Mouse (Mus musculus) hindbrain, embryonic 10.5 days (tissue): ENCODE data around the gene Snx6. TPM values are rescaled to one million over a fixed set of nuclear protein-coding genes. Genes with fewer than 3 reads are reported as not detected.

Experiments used
- DNase-seq: peaks from one replicate; pipeline ENCODE4 v3.0.0-alpha.2; 2017; ENCODE audit warnings: low spot score
- H3K27ac ChIP-seq: fragments of 300-500 bp; sonication (generic); 2 replicates; pipeline ENCODE4 v1.5.1; 2016; ENCODE audit warnings: mild to moderate bottlenecking, moderate library complexity
- H3K27me3 ChIP-seq: fragments of 300-500 bp; sonication (generic); 2 replicates; pipeline ENCODE4 v1.6.1; 2016; ENCODE audit warnings: mild to moderate bottlenecking; ENCODE audit not compliant: poor library complexity, insufficient read depth, severe bottlenecking
- H3K36me3 ChIP-seq: fragments of 300-500 bp; sonication (generic); 2 replicates; pipeline ENCODE4 v1.6.1; 2016; ENCODE audit warnings: mild to moderate bottlenecking, moderate library complexity
- H3K4me1 ChIP-seq: fragments of 300-500 bp; sonication (generic); replicated peaks from 2 replicates; pipeline ENCODE4 v1.6.1; 2016; ENCODE audit warnings: mild to moderate bottlenecking
- H3K4me3 ChIP-seq: fragments of 300-500 bp; sonication (generic); 2 replicates; pipeline ENCODE4 v1.5.1; 2016; ENCODE audit warnings: mild to moderate bottlenecking, moderate library complexity
- H3K9me3 ChIP-seq: fragments of 300-500 bp; sonication (generic); 2 replicates; pipeline ENCODE4 v1.6.1; 2016; ENCODE audit warnings: mild to moderate bottlenecking, moderate library complexity
- WGBS: fragments of 180-500 bp; shearing (Covaris S2); methylation state at CpG from one replicate; pipeline ENCODE4 v1.1.7; 2016; 5-methylcytosine and 5-hydroxymethylcytosine counted together
- polyA plus RNA-seq: library from polyadenylated mRNA; unstranded; fragments of >200 nt; fragmentation: Nextera tagmentation; extraction: Ambion mirVana; gene quantifications from 2 replicates; pipeline ENCODE4 v1.2.1, GENCODE M21; 2016

The Snx6 gene
- polyA plus RNA-seq, 1 experiment from 2014 or later: 182 TPM

GRCm38 (mm10) chr12:54825202-54825601, 29.7 kb upstream of the Snx6 start:
- no peak for DNase-seq
- H3K4me3 ChIP-seq: no peak overlapping the region
- no peaks in the 10 kb centered on the region for H3K36me3 ChIP-seq
- WGBS: 92% methylated on average over 3 of the region's 3 CpGs
- no peaks in the 10 kb centered on the region for H3K27me3 ChIP-seq
- H3K27ac ChIP-seq: no peak overlapping the region
- H3K4me1 ChIP-seq: no peaks in the 10 kb centered on the region
- H3K9me3 ChIP-seq: no peaks in the 10 kb centered on the region

GRCm38 (mm10) chr12:54822836-54823426, 27.4 kb upstream of the Snx6 start:
- no peak overlapping the region for H3K27ac ChIP-seq
- no peaks in the 10 kb centered on the region for H3K9me3 ChIP-seq
- DNase-seq: no peak
- no peaks in the 10 kb centered on the region for H3K36me3 ChIP-seq
- H3K4me1 ChIP-seq: no peaks in the 10 kb centered on the region
- WGBS: 71% methylated on average over 4 of the region's 4 CpGs
- H3K4me3 ChIP-seq: no peak overlapping the region
- no peaks in the 10 kb centered on the region for H3K27me3 ChIP-seq

GRCm38 (mm10) chr12:54820684-54821161, 25.2 kb upstream of the Snx6 start:
- no peak for DNase-seq
- 50% methylated on average over 2 of the region's 2 CpGs for WGBS
- Histone ChIP-seq H3K9me3 (no peaks in the 10 kb centered on the region), H3K36me3 (no peaks in the 10 kb centered on the region), H3K4me1 (no peaks in the 10 kb centered on the region), H3K27me3 (no peaks in the 10 kb centered on the region), H3K4me3 (no peak overlapping the region), H3K27ac (no peak overlapping the region)

DNA sequence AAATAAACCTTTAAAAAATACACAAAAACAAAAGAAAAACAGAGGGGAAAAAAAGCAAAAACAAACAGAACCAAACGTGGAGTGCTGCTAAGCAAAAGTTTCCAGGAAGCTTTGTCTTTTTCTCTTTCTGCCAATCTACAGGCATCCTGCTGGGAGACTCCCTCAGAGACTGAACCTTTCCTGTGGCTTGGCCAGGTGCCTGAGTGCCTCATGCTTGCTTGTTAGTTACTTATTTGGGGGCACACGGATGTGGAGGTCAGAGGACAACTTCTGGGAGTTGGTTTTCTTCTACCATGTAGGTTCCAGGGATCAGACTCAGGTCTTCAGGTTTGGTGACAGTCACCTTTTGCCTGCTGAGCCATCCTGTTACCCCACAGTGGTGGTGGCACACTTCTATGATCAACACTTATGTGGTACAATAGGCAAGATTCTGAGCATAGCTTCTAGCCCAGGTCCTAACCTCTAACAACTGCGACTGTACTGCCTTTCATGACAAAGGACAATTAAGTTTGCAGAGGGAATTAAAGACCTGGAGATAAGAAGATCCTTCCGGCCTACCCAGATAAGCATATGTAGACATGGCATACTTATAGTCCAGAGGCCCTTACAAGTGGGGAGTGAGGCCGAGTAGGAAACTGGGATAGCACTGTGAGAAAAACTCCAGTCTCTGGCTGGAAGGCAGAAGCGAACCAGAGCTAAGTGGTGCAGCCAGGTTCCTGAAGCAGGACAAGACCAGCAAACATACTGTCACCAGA, 23.9 kb upstream of the Snx6 start:
- Histone ChIP-seq H3K27me3 (no peaks in the 10 kb centered on the region), H3K27ac (no peak overlapping the region), H3K4me3 (no peak overlapping the region), H3K9me3 (no peaks in the 10 kb centered on the region), H3K36me3 (no peaks in the 10 kb centered on the region), H3K4me1 (no peaks in the 10 kb centered on the region)
- WGBS: 77% methylated on average over 6 of the region's 6 CpGs
- no peak for DNase-seq

DNA sequence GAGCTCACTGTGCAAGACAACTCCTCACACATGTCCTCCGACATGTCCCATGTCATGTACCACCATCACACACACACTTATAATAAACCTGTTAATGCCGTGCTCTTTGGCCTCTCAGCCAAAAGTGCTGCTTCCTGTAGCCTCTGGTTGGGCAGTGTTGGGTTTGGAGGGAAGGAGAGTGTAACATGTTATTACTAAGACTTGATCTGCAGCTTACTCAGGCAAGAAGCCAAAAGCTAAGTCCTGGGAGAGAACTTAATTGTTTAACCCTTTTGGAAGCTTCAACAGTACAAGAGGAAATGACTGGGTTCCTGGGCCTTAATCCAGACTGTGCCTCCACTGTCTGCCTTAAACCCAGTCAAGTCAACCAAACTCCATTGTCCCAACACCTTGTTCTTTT, 14.6 kb upstream of the Snx6 start:
- Histone ChIP-seq H3K9me3 (no peaks in the 10 kb centered on the region), H3K36me3 (no peaks in the 10 kb centered on the region), H3K27me3 (no peaks in the 10 kb centered on the region), H3K4me1 (0 out of 2 replicates have a peak, but pooled peaks cover 2% of the 10 kb centered on the region), H3K27ac (no peak overlapping the region), H3K4me3 (no peak overlapping the region)
- no peak for DNase-seq
- WGBS: 86% methylated on average over 2 of the region's 2 CpGs

GRCm38 (mm10) chr12:54807481-54807880, 12.0 kb upstream of the Snx6 start:
- Histone ChIP-seq H3K27ac (no peak overlapping the region), H3K4me3 (no peak overlapping the region), H3K4me1 (0 out of 2 replicates have a peak, but pooled peaks cover 2% of the 10 kb centered on the region), H3K9me3 (no peaks in the 10 kb centered on the region), H3K36me3 (no peaks in the 10 kb centered on the region), H3K27me3 (no peaks in the 10 kb centered on the region)
- DNase-seq: no peak
- WGBS: 65% methylated on average over 6 of the region's 6 CpGs

- no peaks in the 10 kb centered on the region for H3K9me3 ChIP-seq
- 0 out of 2 replicates have a peak, but pooled peaks cover 2% of the 10 kb centered on the region for H3K4me1 ChIP-seq
- H3K4me3 ChIP-seq: no peak overlapping the region
- no peaks in the 10 kb centered on the region for H3K36me3 ChIP-seq
- no peak for DNase-seq
- 73% methylated on average over 6 of the region's 6 CpGs for WGBS
- H3K27ac ChIP-seq: no peak overlapping the region
- no peaks in the 10 kb centered on the region for H3K27me3 ChIP-seq
Measured at GRCm38 (mm10) chr12:54806131-54806530, 10.6 kb upstream of the Snx6 start.

GRCm38 (mm10) chr12:54805254-54806002, 9.9 kb upstream of the Snx6 start:
- WGBS: 85% methylated on average over 6 of the region's 6 CpGs

DNA sequence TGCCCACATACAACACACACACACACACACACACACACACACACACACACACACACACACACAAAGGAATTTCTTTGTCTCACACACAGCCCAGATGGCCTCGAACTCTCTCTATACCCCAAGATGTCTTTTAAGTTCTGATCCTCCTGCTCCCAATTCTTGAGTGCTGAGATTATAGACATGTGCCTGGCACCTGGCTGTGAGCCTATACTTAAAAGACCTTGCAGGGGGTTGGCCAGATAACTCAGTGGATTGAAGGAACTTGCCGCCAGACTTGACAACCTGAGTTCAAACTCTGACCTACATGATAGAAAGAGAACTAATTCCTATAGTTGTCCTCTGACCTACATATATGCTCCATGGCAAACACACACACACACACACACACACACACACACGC, 8.0 kb upstream of the Snx6 start:
- Histone ChIP-seq H3K4me3 (no peak overlapping the region), H3K27me3 (no peaks in the 10 kb centered on the region), H3K36me3 (no peaks in the 10 kb centered on the region), H3K4me1 (0 out of 2 replicates have a peak, but pooled peaks cover 2% of the 10 kb centered on the region), H3K27ac (no peak overlapping the region), H3K9me3 (no peaks in the 10 kb centered on the region)
- no peak for DNase-seq
- WGBS: 86% methylated on average over 3 of the region's 3 CpGs

More at GRCm38 (mm10) chr12:54805254-54806002, 9.9 kb upstream of the Snx6 start:
- no peaks in the 10 kb centered on the region for H3K36me3 ChIP-seq
- H3K9me3 ChIP-seq: no peaks in the 10 kb centered on the region
- no peak for DNase-seq
- no peak overlapping the region for H3K27ac ChIP-seq
- H3K27me3 ChIP-seq: no peaks in the 10 kb centered on the region
- 0 out of 2 replicates have a peak, but pooled peaks cover 2% of the 10 kb centered on the region for H3K4me1 ChIP-seq
- H3K4me3 ChIP-seq: no peak overlapping the region

GRCm38 (mm10) chr12:54796516-54797195, 1.2 kb upstream of the Snx6 start:
- no peak for DNase-seq
- Histone ChIP-seq H3K9me3 (no peaks in the 10 kb centered on the region), H3K36me3 (peaks cover 11% of the 10 kb centered on the region), H3K27me3 (no peaks in the 10 kb centered on the region), H3K4me1 (peaks cover 23% of the 10 kb centered on the region), H3K27ac (no peak overlapping the region), H3K4me3 (no peak overlapping the region)
- 89% methylated on average over 8 of the region's 8 CpGs for WGBS

- Histone ChIP-seq H3K4me1 (peaks cover 44% of the 10 kb centered on the region), H3K9me3 (no peaks in the 10 kb centered on the region), H3K27ac (no peak overlapping the region), H3K36me3 (peaks cover 19% of the 10 kb centered on the region), H3K27me3 (no peaks in the 10 kb centered on the region), H3K4me3 (peak overlapping the region; percentile 97)
- no peak for DNase-seq
- 56% methylated on average over 3 of the region's 3 CpGs for WGBS
Measured at GRCm38 (mm10) chr12:54794392-54794791, 1.1 kb downstream of the Snx6 start.

- no peak overlapping the region for H3K27ac ChIP-seq
Measured at GRCm38 (mm10) chr12:54791465-54791864, 4.0 kb downstream of the Snx6 start.

More at GRCm38 (mm10) chr12:54791465-54791864, 4.0 kb downstream of the Snx6 start:
- Histone ChIP-seq H3K27me3 (no peaks in the 10 kb centered on the region), H3K4me3 (no peak overlapping the region), H3K4me1 (peaks cover 49% of the 10 kb centered on the region), H3K9me3 (no peaks in the 10 kb centered on the region), H3K36me3 (peaks cover 40% of the 10 kb centered on the region)
- no peak for DNase-seq
- 85% methylated on average over 8 of the region's 8 CpGs for WGBS
